Mouse (Mus musculus) lung, embryonic 16.5 days (tissue): ENCODE results near the gene Btaf1. TPM values are rescaled to one million over a fixed set of nuclear protein-coding genes. Genes with fewer than 3 reads are reported as not detected.

ENCODE experiments used
- ATAC-seq: fragments of 200-750 bp; cut with Nextera tagmentation; 2 replicates; pipeline ENCODE4 v1.8.0; 2017; ENCODE audit warnings: low read depth, mild to moderate bottlenecking, moderate library complexity
- H3K27ac ChIP-seq: fragments of 300-500 bp; sonication (generic); 2 replicates; pipeline ENCODE4 v1.5.1; 2014; ENCODE audit warnings: mild to moderate bottlenecking, control low read depth, low read length
- H3K27me3 ChIP-seq: fragments of 300-500 bp; sonication (generic); 2 replicates; pipeline ENCODE4 v1.6.1; 2014; ENCODE audit warnings: low read depth, low read length, mixed read lengths; ENCODE audit not compliant: control insufficient read depth, insufficient read depth
- H3K36me3 ChIP-seq: fragments of 300-500 bp; sonication (generic); 2 replicates; pipeline ENCODE4 v1.6.1; 2014; ENCODE audit warnings: low read length; ENCODE audit not compliant: control insufficient read depth, insufficient read depth
- H3K4me1 ChIP-seq: fragments of 300-500 bp; sonication (generic); replicated peaks from 2 replicates; pipeline ENCODE4 v1.6.1; 2014; ENCODE audit warnings: low read length, mixed read lengths; ENCODE audit not compliant: control insufficient read depth, insufficient read depth
- H3K4me2 ChIP-seq: fragments of 300-500 bp; sonication (generic); 2 replicates; pipeline ENCODE4 v1.6.1; 2014; ENCODE audit warnings: low read depth, low read length, control low read depth
- H3K4me3 ChIP-seq: fragments of 300-500 bp; sonication (generic); 2 replicates; pipeline ENCODE4 v1.5.1; 2014; ENCODE audit warnings: mild to moderate bottlenecking, low read length, control low read depth
- H3K9ac ChIP-seq: fragments of 300-500 bp; sonication (generic); 2 replicates; pipeline ENCODE4 v1.6.1; 2014; ENCODE audit warnings: low read length, control low read depth
- H3K9me3 ChIP-seq: fragments of 300-500 bp; sonication (generic); 2 replicates; pipeline ENCODE4 v1.6.1; 2016; ENCODE audit warnings: low read length; ENCODE audit not compliant: control insufficient read depth
- WGBS: fragments of 180-500 bp; shearing (Covaris S2); extraction: QIAGEN DNeasy Blood & Tissue Kit; methylation state at CpG from one replicate; pipeline ENCODE4 v1.1.7; 2014; 5-methylcytosine and 5-hydroxymethylcytosine counted together
- polyA plus RNA-seq: library from polyadenylated mRNA; unstranded; fragments of >200 nt; fragmentation: Nextera tagmentation; extraction: Ambion mirVana; gene quantifications from 2 replicates; pipeline ENCODE4 v1.2.1, GENCODE M21; 2015

Btaf1 gene
- polyA plus RNA-seq, 1 experiment from 2014 or later, result 9.4 TPM

GRCm38 (mm10) chr19:37057161-37057905, 131.5 kb downstream of the Btaf1 start:
- Histone ChIP-seq H3K4me1 (no peaks in the 10 kb centered on the region), H3K4me2 (no peak overlapping the region), H3K9ac (no peak overlapping the region), H3K36me3 (no peaks in the 10 kb centered on the region), H3K9me3 (no peaks in the 10 kb centered on the region), H3K27me3 (no peaks in the 10 kb centered on the region), H3K27ac (no peak overlapping the region), H3K4me3 (no peak overlapping the region)
- no peak for ATAC-seq
- 71% methylated on average over 8 of the region's 8 CpGs for WGBS

GRCm38 (mm10) chr19:37059623-37060022, 133.7 kb downstream of the Btaf1 start:
- no peaks in the 10 kb centered on the region for H3K9me3 ChIP-seq
- no peak overlapping the region for H3K9ac ChIP-seq
- no peaks in the 10 kb centered on the region for H3K36me3 ChIP-seq
- 26% methylated on average over 2 of the region's 2 CpGs for WGBS
- H3K27me3 ChIP-seq, result no peaks in the 10 kb centered on the region
- H3K4me2 ChIP-seq, result no peak overlapping the region
- no peak overlapping the region for H3K4me3 ChIP-seq
- ATAC-seq, result no peak; the same call in 1 of the 2 replicates
- H3K27ac ChIP-seq, result no peak overlapping the region
- no peaks in the 10 kb centered on the region for H3K4me1 ChIP-seq

GRCm38 (mm10) chr19:37060078-37060477, 134.2 kb downstream of the Btaf1 start:
- Histone ChIP-seq H3K9me3 (no peaks in the 10 kb centered on the region), H3K27ac (no peak overlapping the region), H3K9ac (no peak overlapping the region), H3K27me3 (no peaks in the 10 kb centered on the region), H3K4me3 (no peak overlapping the region), H3K4me2 (no peak overlapping the region), H3K36me3 (no peaks in the 10 kb centered on the region), H3K4me1 (no peaks in the 10 kb centered on the region)
- 72% methylated on average over 4 of the region's 4 CpGs for WGBS
- no peak for ATAC-seq

Other genes starting within 250 kb of the Btaf1 start
- 97.2 and 105 TPM in 2 replicates for gene Ppp1r3c, start 189.4 kb upstream of the Btaf1 start, polyA plus RNA-seq
- 24.3 and 31.5 TPM in 2 replicates for gene Tnks2, start 91.8 kb upstream of the Btaf1 start, polyA plus RNA-seq
- 5.3 and 5.5 TPM in 2 replicates for gene Fgfbp3, start 6.5 kb upstream of the Btaf1 start, polyA plus RNA-seq